Mouse (Mus musculus) liver, postnatal 0 days (tissue): ENCODE data around the gene Clcnkb. TPM values are rescaled to one million over a fixed set of nuclear protein-coding genes. Genes with fewer than 3 reads are reported as not detected.

Experiments used
- ATAC-seq: fragments of 200-750 bp; cut with Nextera tagmentation; 2 replicates; pipeline ENCODE4 v1.8.0; 2017; ENCODE audit warnings: mild to moderate bottlenecking, moderate library complexity
- DNase-seq: peaks from one replicate; pipeline ENCODE4 v3.0.0-alpha.2; 2016
- H3K27ac ChIP-seq: fragments of 300-500 bp; sonication (generic); 2 replicates; pipeline ENCODE4 v1.5.1; 2014; ENCODE audit warnings: antibody characterized with exemption, moderate library complexity, mild to moderate bottlenecking, low read depth
- H3K27me3 ChIP-seq: fragments of 300-500 bp; sonication (generic); 2 replicates; pipeline ENCODE4 v1.6.1; 2014; ENCODE audit warnings: low read length, control low read depth, mixed read lengths; ENCODE audit not compliant: insufficient read depth
- H3K36me3 ChIP-seq: fragments of 300-500 bp; sonication (generic); replicated peaks from 2 replicates; pipeline ENCODE4 v1.6.1; 2014; ENCODE audit warnings: mild to moderate bottlenecking, control low read depth, low read length, moderate library complexity, mixed read lengths; ENCODE audit not compliant: insufficient read depth
- H3K4me1 ChIP-seq: fragments of 300-500 bp; sonication (generic); 2 replicates; pipeline ENCODE4 v1.6.1; 2014; ENCODE audit warnings: antibody characterized with exemption, mild to moderate bottlenecking, control low read depth; ENCODE audit not compliant: insufficient read depth
- H3K4me2 ChIP-seq: fragments of 300-500 bp; sonication (generic); 2 replicates; pipeline ENCODE4 v1.6.1; 2014; ENCODE audit warnings: low read depth, mild to moderate bottlenecking, low read length, moderate library complexity, mixed read lengths
- H3K4me3 ChIP-seq: fragments of 300-500 bp; sonication (generic); 2 replicates; pipeline ENCODE4 v1.5.1; 2014; ENCODE audit warnings: low read depth, low read length
- H3K9ac ChIP-seq: fragments of 300-500 bp; sonication (generic); replicated peaks from 2 replicates; pipeline ENCODE4 v1.6.1; 2014; ENCODE audit warnings: mild to moderate bottlenecking, moderate library complexity
- H3K9me3 ChIP-seq: fragments of 300-500 bp; sonication (generic); 2 replicates; pipeline ENCODE4 v1.6.1; 2016; ENCODE audit warnings: mild to moderate bottlenecking, control low read depth, low read length, mixed read lengths
- CTCF ChIP-seq: sonication (generic); IDR thresholded peaks from 2 replicates; pipeline ENCODE4 v1.5.1; 2016; ENCODE audit warnings: antibody characterized with exemption, low read depth
- EP300 ChIP-seq: IDR thresholded peaks from 2 replicates; pipeline ENCODE4 v1.6.1; 2016; ENCODE audit warnings: antibody characterized with exemption, low read depth, mild to moderate bottlenecking
- WGBS: fragments of 180-500 bp; shearing (Covaris S2); extraction: QIAGEN DNeasy Blood & Tissue Kit; methylation state at CpG from one replicate; pipeline ENCODE4 v1.1.7; 2014; ENCODE audit not compliant: insufficient replicate concordance; 5-methylcytosine and 5-hydroxymethylcytosine counted together
- polyA plus RNA-seq: library from polyadenylated mRNA; unstranded; fragments of >200 nt; fragmentation: Nextera tagmentation; extraction: Ambion mirVana; gene quantifications from 2 replicates; pipeline ENCODE4 v1.2.1, GENCODE M21; 2015

The Clcnkb gene
- polyA plus RNA-seq, 1 experiment from 2014 or later = not detected

- H3K27ac ChIP-seq = no peak overlapping the region
- H3K9ac ChIP-seq = no peak overlapping the region
- WGBS = 19% methylated on average over 5 of the region's 5 CpGs
- H3K27me3 ChIP-seq = peaks cover 26% of the 10 kb centered on the region
- H3K4me2 ChIP-seq = no peak overlapping the region
- ATAC-seq = peak; percentile 43; the same call in 1 of the 2 replicates
- TF ChIP-seq CTCF (peak; percentile 81), EP300 (no peak)
- H3K9me3 ChIP-seq = no peaks in the 10 kb centered on the region
- DNase-seq = peak; percentile 79
- no peaks in the 10 kb centered on the region for H3K36me3 ChIP-seq
- H3K4me3 ChIP-seq = no peak overlapping the region
- no peaks in the 10 kb centered on the region for H3K4me1 ChIP-seq
These were observed 28.6 kb downstream of the Clcnkb start for GRCm38 (mm10) chr4:141387093-141387784.

- 75% methylated on average over 7 of the region's 7 CpGs for WGBS
- Histone ChIP-seq H3K9me3 (no peaks in the 10 kb centered on the region), H3K27ac (no peak overlapping the region), H3K9ac (no peak overlapping the region), H3K36me3 (no peaks in the 10 kb centered on the region), H3K4me2 (no peak overlapping the region), H3K4me1 (no peaks in the 10 kb centered on the region), H3K27me3 (peaks cover 37% of the 10 kb centered on the region), H3K4me3 (no peak overlapping the region)
- ATAC-seq (no peak), DNase-seq (no peak)
- TF ChIP-seq CTCF = 0 out of 2 replicates have a peak, but pooled peaks have one; percentile 1
- no peak for TF ChIP-seq EP300
These were observed 29.7 kb downstream of the Clcnkb start for GRCm38 (mm10) chr4:141386150-141386549.

GRCm38 (mm10) chr4:141385275-141385674 is 30.5 kb downstream of the Clcnkb start:
- no peaks in the 10 kb centered on the region for H3K36me3 ChIP-seq
- ATAC-seq = peak; percentile 42; the same call in 1 of the 2 replicates

GRCm38 (mm10) chr4:141382406-141382805 is 33.4 kb downstream of the Clcnkb start:
- Histone ChIP-seq H3K9me3 (no peaks in the 10 kb centered on the region), H3K27ac (no peak overlapping the region), H3K4me1 (no peaks in the 10 kb centered on the region), H3K27me3 (peaks cover 48% of the 10 kb centered on the region), H3K9ac (no peak overlapping the region), H3K36me3 (no peaks in the 10 kb centered on the region), H3K4me3 (peak overlapping the region; percentile 10; the same call in 1 of the 2 replicates), H3K4me2 (peak overlapping the region; percentile 45; the same call in 1 of the 2 replicates)
- DNase-seq (no peak), ATAC-seq (no peak)
- TF ChIP-seq EP300 = no peak
- TF ChIP-seq CTCF = no peak
- 1% methylated on average over 18 of the region's 25 CpGs for WGBS

More at GRCm38 (mm10) chr4:141385275-141385674, 30.5 kb downstream of the Clcnkb start:
- DNase-seq = peak; percentile 63
- Histone ChIP-seq H3K9ac (no peak overlapping the region), H3K27me3 (peaks cover 43% of the 10 kb centered on the region), H3K9me3 (no peaks in the 10 kb centered on the region), H3K4me2 (no peak overlapping the region), H3K4me3 (no peak overlapping the region), H3K27ac (no peak overlapping the region), H3K4me1 (no peaks in the 10 kb centered on the region)
- under 1% methylated on average over 7 of the region's 7 CpGs for WGBS
- TF ChIP-seq CTCF = peak; percentile 95
- no peak for TF ChIP-seq EP300

- H3K9ac ChIP-seq = no peak overlapping the region
- ATAC-seq (no peak), DNase-seq (no peak)
- H3K36me3 ChIP-seq = no peaks in the 10 kb centered on the region
- H3K27me3 ChIP-seq = peaks cover 46% of the 10 kb centered on the region
- no peak overlapping the region for H3K27ac ChIP-seq
- no peaks in the 10 kb centered on the region for H3K4me1 ChIP-seq
- H3K4me3 ChIP-seq = no peak overlapping the region
- TF ChIP-seq EP300 (no peak), CTCF (no peak)
- 63% methylated on average over 8 of the region's 8 CpGs for WGBS
- H3K4me2 ChIP-seq = no peak overlapping the region
- H3K9me3 ChIP-seq = no peaks in the 10 kb centered on the region
These were observed 36.1 kb downstream of the Clcnkb start for GRCm38 (mm10) chr4:141379674-141380073.

GRCm38 (mm10) chr4:141372426-141372825 is 43.4 kb downstream of the Clcnkb start:
- 89% methylated on average over 5 of the region's 5 CpGs for WGBS
- TF ChIP-seq EP300 = no peak
- Histone ChIP-seq H3K27ac (no peak overlapping the region), H3K4me2 (no peak overlapping the region), H3K36me3 (no peaks in the 10 kb centered on the region), H3K9me3 (no peaks in the 10 kb centered on the region), H3K4me3 (no peak overlapping the region), H3K27me3 (peaks cover 13% of the 10 kb centered on the region), H3K4me1 (peaks cover 8% of the 10 kb centered on the region; the same call in 1 of the 2 replicates), H3K9ac (no peak overlapping the region)
- DNase-seq = no peak
- no peak for ATAC-seq
